Mouse (Mus musculus): Measurements from ENCODE around the gene Cog3. TPM values are rescaled to one million over a fixed set of nuclear protein-coding genes. Genes with fewer than 3 reads are reported as not detected.

The Cog3 gene
- polyA plus RNA-seq, 2 experiments, result 26.5 to 30.8 TPM

DNA sequence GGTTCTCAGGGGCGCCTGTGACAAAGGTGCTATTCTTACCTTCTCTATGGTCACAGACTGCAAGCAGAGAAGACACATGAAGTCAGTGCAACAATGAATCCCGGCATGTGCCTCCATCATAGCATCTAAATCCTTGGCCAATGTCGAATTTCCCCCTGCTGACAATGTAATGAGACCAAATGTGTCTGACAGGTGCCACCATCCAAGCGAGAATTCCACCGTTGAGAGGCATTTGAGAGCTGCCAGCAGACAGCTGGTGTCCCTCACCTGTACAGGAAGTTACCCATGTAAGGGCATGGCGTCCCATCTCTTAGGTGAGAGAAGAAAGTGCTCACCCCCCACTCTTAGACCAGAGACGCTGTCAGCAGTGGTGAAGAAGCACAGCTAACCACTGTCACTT lies 4.1 kb upstream of the Cog3 start:
- DNase-seq (ENCODE audit: low spot score) (no peak), ATAC-seq (ENCODE audit: low FRiP score, low read depth) (no peak)
- WGBS, result 75% methylated on average over 7 of the region's 7 CpGs

DNA sequence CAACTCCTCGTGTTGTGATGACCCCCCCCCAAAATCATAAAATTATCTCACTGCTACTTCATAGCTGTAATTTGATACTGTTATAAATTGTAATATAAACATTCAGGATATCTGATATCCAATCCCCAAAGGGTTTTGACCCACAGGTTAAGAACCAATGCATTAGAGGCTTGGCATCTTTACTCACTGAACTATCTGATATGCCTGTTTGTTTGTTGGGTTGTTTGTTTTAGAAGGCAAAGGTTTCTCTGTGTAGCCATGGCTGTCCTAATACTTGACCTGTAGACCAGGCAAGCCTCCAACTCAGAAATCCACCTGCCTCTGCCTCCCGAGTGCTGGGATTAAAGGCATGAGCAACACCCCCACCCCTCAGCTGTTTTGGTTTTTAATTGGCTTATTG lies 3.5 kb upstream of the Cog3 start:
- no peaks in the 10 kb centered on the region for H3K27me3 ChIP-seq (ENCODE audit: control insufficient read depth, insufficient read depth, low read length)
- H3K9ac ChIP-seq (ENCODE audit: low read depth, low read length, severe bottlenecking), result no peak overlapping the region
- H3K4me3 ChIP-seq (replicated peaks; ENCODE audit: low read length), result no peak overlapping the region
- 73% methylated on average over 2 of the region's 2 CpGs for WGBS
- DNase-seq (ENCODE audit: low spot score), result no peak
- peaks cover 6% of the 10 kb centered on the region; the same call in 1 of the 2 replicates for H3K36me3 ChIP-seq (ENCODE audit: control insufficient read depth, insufficient read depth, low read length)
- H3K4me1 ChIP-seq (ENCODE audit: control insufficient read depth, insufficient read depth, low read length), result peaks cover 8% of the 10 kb centered on the region; the same call in 1 of the 2 replicates
- ATAC-seq (ENCODE audit: low FRiP score, low read depth), result no peak
- TF ChIP-seq POLR2A (IDR thresholded peaks at IDR 0.05; ENCODE audit: borderline replicate concordance, extremely low read depth, insufficient read depth, insufficient read length), result no peak
- no peak overlapping the region for H3K4me2 ChIP-seq (replicated peaks; ENCODE audit: low read depth, low read length, severe bottlenecking)
- H3K27ac ChIP-seq (replicated peaks; ENCODE audit: low read depth, low read length), result no peak overlapping the region
- no peaks in the 10 kb centered on the region for H3K9me3 ChIP-seq (ENCODE audit: control insufficient read depth, low read length)

More for the DNA sequence above, 4.1 kb upstream of the Cog3 start:
- Histone ChIP-seq H3K27ac (replicated peaks; ENCODE audit: low read depth, low read length) (no peak overlapping the region), H3K27me3 (ENCODE audit: control insufficient read depth, insufficient read depth, low read length) (no peaks in the 10 kb centered on the region), H3K36me3 (ENCODE audit: control insufficient read depth, insufficient read depth, low read length) (peaks cover 6% of the 10 kb centered on the region; the same call in 1 of the 2 replicates), H3K4me3 (replicated peaks; ENCODE audit: low read length) (no peak overlapping the region), H3K9ac (ENCODE audit: low read depth, low read length, severe bottlenecking) (no peak overlapping the region), H3K9me3 (ENCODE audit: control insufficient read depth, low read length) (no peaks in the 10 kb centered on the region), H3K4me2 (replicated peaks; ENCODE audit: low read depth, low read length, severe bottlenecking) (no peak overlapping the region), H3K4me1 (ENCODE audit: control insufficient read depth, insufficient read depth, low read length) (peaks cover 4% of the 10 kb centered on the region; the same call in 1 of the 2 replicates)
- TF ChIP-seq POLR2A (IDR thresholded peaks at IDR 0.05; ENCODE audit: borderline replicate concordance, extremely low read depth, insufficient read depth, insufficient read length), result no peak

DNA sequence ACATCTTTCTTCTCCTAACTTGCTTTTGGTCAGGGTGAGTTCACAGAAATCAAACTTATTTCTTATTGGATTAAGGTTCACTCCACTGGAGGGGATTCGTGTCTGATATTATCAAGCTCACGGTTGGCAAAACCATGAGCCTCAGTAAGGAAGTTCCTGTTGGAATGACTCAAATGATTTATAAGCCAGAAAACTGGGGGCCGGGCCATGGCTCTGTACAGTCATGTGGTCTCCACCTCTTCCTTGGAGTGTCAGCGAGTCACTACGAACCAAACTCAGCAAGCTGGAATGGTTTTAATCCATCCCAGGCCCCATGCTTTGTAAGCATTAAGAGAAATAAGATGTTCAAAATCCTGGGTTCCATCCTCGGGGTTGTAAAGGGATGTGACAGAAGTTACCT lies 2.7 kb upstream of the Cog3 start:
- ATAC-seq (ENCODE audit: low FRiP score, low read depth) (no peak), DNase-seq (ENCODE audit: low spot score) (no peak)
- H3K36me3 ChIP-seq (ENCODE audit: control insufficient read depth, insufficient read depth, low read length), result peaks cover 3% of the 10 kb centered on the region; the same call in 1 of the 2 replicates
- H3K4me3 ChIP-seq (replicated peaks; ENCODE audit: low read length), result no peak overlapping the region
- peaks cover 12% of the 10 kb centered on the region; the same call in 1 of the 2 replicates for H3K4me1 ChIP-seq (ENCODE audit: control insufficient read depth, insufficient read depth, low read length)
- 81% methylated on average over 6 of the region's 6 CpGs for WGBS
- H3K9me3 ChIP-seq (ENCODE audit: control insufficient read depth, low read length), result no peaks in the 10 kb centered on the region
- no peak overlapping the region for H3K4me2 ChIP-seq (replicated peaks; ENCODE audit: low read depth, low read length, severe bottlenecking)
- H3K9ac ChIP-seq (ENCODE audit: low read depth, low read length, severe bottlenecking), result no peak overlapping the region
- no peaks in the 10 kb centered on the region for H3K27me3 ChIP-seq (ENCODE audit: control insufficient read depth, insufficient read depth, low read length)
- no peak overlapping the region for H3K27ac ChIP-seq (replicated peaks; ENCODE audit: low read depth, low read length)
- no peak for TF ChIP-seq POLR2A (IDR thresholded peaks at IDR 0.05; ENCODE audit: borderline replicate concordance, extremely low read depth, insufficient read depth, insufficient read length)

DNA sequence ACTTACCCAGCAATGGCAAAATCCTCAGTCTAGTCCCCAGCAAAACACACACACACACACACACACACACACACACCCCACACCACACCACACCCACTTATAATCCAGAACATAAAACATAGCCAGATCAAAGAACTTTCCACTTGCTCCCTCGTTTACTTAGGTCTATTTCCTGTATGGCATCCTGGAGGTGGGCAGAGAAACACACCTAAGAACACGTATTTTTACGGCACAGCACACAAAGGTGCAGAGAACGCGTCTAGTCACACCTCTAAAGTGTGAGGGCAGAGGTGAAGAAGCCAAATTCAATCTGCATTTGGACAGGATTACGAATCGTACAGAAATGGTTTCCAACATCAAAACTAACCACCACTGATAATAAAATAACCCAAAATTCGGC lies 1.1 kb downstream of the Cog3 start:
- Histone ChIP-seq H3K27ac (replicated peaks; ENCODE audit: low read depth, low read length) (no peak overlapping the region), H3K36me3 (ENCODE audit: control insufficient read depth, insufficient read depth, low read length) (no peaks in the 10 kb centered on the region), H3K4me2 (replicated peaks; ENCODE audit: low read depth, low read length, severe bottlenecking) (peak overlapping the region; percentile 74), H3K9ac (ENCODE audit: low read depth, low read length, severe bottlenecking) (peak overlapping the region; percentile 93), H3K9me3 (ENCODE audit: control insufficient read depth, low read length) (no peaks in the 10 kb centered on the region), H3K27me3 (ENCODE audit: control insufficient read depth, insufficient read depth, low read length) (no peaks in the 10 kb centered on the region), H3K4me1 (ENCODE audit: control insufficient read depth, insufficient read depth, low read length) (peaks cover 12% of the 10 kb centered on the region; the same call in 1 of the 2 replicates), H3K4me3 (replicated peaks; ENCODE audit: low read length) (peak overlapping the region; percentile 98)
- DNase-seq (ENCODE audit: low spot score) (no peak), ATAC-seq (ENCODE audit: low FRiP score, low read depth) (no peak)
- no peak for TF ChIP-seq POLR2A (IDR thresholded peaks at IDR 0.05; ENCODE audit: borderline replicate concordance, extremely low read depth, insufficient read depth, insufficient read length)
- WGBS, result 38% methylated on average over 8 of the region's 8 CpGs

DNA sequence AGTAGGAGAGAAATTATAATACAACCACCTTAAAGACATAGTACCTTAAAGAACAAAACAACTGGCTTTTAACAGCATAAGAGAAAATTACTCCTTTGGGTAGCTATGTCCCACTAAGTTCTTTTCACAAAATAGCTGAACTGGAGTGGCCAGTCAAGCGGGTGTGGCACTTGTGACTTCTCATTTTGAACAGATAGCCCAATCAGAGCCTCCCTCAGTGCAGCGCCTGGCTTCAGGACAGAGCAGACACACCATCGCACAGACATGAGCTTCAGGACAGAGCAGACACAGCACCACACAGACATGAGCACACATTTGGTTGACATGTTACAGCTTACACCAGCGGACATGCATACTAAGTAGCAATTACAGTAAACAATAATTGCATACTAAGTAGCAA lies 3.3 kb downstream of the Cog3 start:
- TF ChIP-seq POLR2A (IDR thresholded peaks at IDR 0.05; ENCODE audit: borderline replicate concordance, extremely low read depth, insufficient read depth, insufficient read length), result no peak
- Histone ChIP-seq H3K36me3 (ENCODE audit: control insufficient read depth, insufficient read depth, low read length) (peaks cover 12% of the 10 kb centered on the region), H3K9ac (ENCODE audit: low read depth, low read length, severe bottlenecking) (no peak overlapping the region), H3K27me3 (ENCODE audit: control insufficient read depth, insufficient read depth, low read length) (no peaks in the 10 kb centered on the region), H3K27ac (replicated peaks; ENCODE audit: low read depth, low read length) (no peak overlapping the region), H3K9me3 (ENCODE audit: control insufficient read depth, low read length) (no peaks in the 10 kb centered on the region), H3K4me1 (ENCODE audit: control insufficient read depth, insufficient read depth, low read length) (peaks cover 12% of the 10 kb centered on the region; the same call in 1 of the 2 replicates), H3K4me3 (replicated peaks; ENCODE audit: low read length) (no peak overlapping the region), H3K4me2 (replicated peaks; ENCODE audit: low read depth, low read length, severe bottlenecking) (no peak overlapping the region)
- WGBS, result 86% methylated on average over 4 of the region's 4 CpGs
- ATAC-seq (ENCODE audit: low FRiP score, low read depth) (no peak), DNase-seq (ENCODE audit: low spot score) (no peak)

DNA sequence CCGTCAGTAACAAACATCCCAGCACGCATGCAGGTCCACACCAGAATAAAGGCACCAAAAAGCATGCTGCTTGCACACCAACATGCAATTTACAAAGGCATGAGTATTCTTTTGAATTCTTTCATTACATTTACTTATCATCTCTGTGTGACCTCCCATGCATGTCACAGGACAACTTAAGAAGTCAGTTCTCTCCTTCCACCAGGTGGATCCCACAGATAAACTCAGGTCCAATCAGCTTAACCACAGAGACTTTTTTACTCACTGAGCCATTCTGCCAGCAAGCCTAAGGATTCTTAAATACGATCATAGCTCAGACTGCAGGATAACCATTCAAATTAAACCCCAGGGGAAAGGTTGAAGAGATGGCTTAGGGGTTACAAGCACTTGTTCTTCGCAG lies 5.2 kb downstream of the Cog3 start:
- no peak overlapping the region for H3K4me3 ChIP-seq (replicated peaks; ENCODE audit: low read length)
- no peak for TF ChIP-seq POLR2A (IDR thresholded peaks at IDR 0.05; ENCODE audit: borderline replicate concordance, extremely low read depth, insufficient read depth, insufficient read length)
- no peak for ATAC-seq (ENCODE audit: low FRiP score, low read depth)
- H3K4me2 ChIP-seq (replicated peaks; ENCODE audit: low read depth, low read length, severe bottlenecking), result no peak overlapping the region
- WGBS, result 95% methylated on average over 4 of the region's 4 CpGs
- H3K4me1 ChIP-seq (ENCODE audit: control insufficient read depth, insufficient read depth, low read length), result peaks cover 12% of the 10 kb centered on the region; the same call in 1 of the 2 replicates
- no peak overlapping the region for H3K27ac ChIP-seq (replicated peaks; ENCODE audit: low read depth, low read length)
- DNase-seq (ENCODE audit: low spot score), result no peak
- peaks cover 20% of the 10 kb centered on the region for H3K36me3 ChIP-seq (ENCODE audit: control insufficient read depth, insufficient read depth, low read length)
- no peaks in the 10 kb centered on the region for H3K9me3 ChIP-seq (ENCODE audit: control insufficient read depth, low read length)
- no peaks in the 10 kb centered on the region for H3K27me3 ChIP-seq (ENCODE audit: control insufficient read depth, insufficient read depth, low read length)
- no peak overlapping the region for H3K9ac ChIP-seq (ENCODE audit: low read depth, low read length, severe bottlenecking)

Measured in limb, embryonic 14.5 days (tissue).